Mouse (Mus musculus): Measurements from ENCODE around the gene Zfand3.

DNA sequence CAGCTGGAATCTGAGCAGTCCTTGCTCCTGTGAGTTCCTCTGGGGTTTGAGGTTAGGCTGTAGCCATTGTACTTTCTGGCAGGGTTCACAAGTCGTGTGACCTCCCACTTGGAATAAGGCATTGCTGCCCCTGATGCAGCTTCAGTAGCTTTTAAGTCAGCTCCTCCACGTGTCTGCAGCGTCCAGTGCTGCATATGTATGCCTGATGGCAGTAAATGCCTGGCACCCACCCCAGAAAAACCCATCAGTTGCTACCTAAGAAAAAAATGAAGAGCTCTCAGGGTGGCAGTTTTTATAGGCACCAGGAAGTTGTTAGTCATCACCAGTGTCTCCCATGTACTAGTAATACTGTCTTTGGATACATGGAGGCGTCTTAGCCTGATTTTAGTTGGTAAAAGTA lies 79.5 kb downstream of the Zfand3 start:
- TF ChIP-seq CTCF (IDR thresholded peaks at IDR 0.05; ENCODE audit: insufficient read depth, low read length) (no peak), POLR2A (IDR thresholded peaks at IDR 0.05; ENCODE audit: borderline replicate concordance, extremely low read depth, low read depth, low read length) (no peak)
